Mouse (Mus musculus) stomach, embryonic 15.5 days (tissue): Measurements from ENCODE around the gene Pvr. TPM values are rescaled to one million over a fixed set of nuclear protein-coding genes. Genes with fewer than 3 reads are reported as not detected.

ENCODE experiments used
- ATAC-seq: fragments of 200-750 bp; cut with Nextera tagmentation; 2 replicates; pipeline ENCODE4 v1.8.0; 2017; ENCODE audit warnings: low read depth, moderate number of reproducible peaks, moderate TSS enrichment; ENCODE audit not compliant: insufficient read depth, low FRiP score
- H3K27ac ChIP-seq: fragments of 300-500 bp; sonication (generic); 2 replicates; pipeline ENCODE4 v1.5.1; 2015; ENCODE audit warnings: mild to moderate bottlenecking, inconsistent platforms
- H3K27me3 ChIP-seq: fragments of 300-500 bp; sonication (generic); replicated peaks from 2 replicates; pipeline ENCODE4 v1.6.1; 2015; ENCODE audit warnings: inconsistent platforms
- H3K36me3 ChIP-seq: fragments of 300-500 bp; sonication (generic); 2 replicates; pipeline ENCODE4 v1.6.1; 2015; ENCODE audit warnings: inconsistent platforms
- H3K4me1 ChIP-seq: fragments of 300-500 bp; sonication (generic); 2 replicates; pipeline ENCODE4 v1.6.1; 2015; ENCODE audit warnings: inconsistent platforms
- H3K4me2 ChIP-seq: fragments of 300-500 bp; sonication (generic); 2 replicates; pipeline ENCODE4 v1.6.1; 2015; ENCODE audit warnings: mild to moderate bottlenecking, inconsistent platforms
- H3K4me3 ChIP-seq: fragments of 300-500 bp; sonication (generic); replicated peaks from 2 replicates; pipeline ENCODE4 v1.5.1; 2015; ENCODE audit warnings: inconsistent platforms
- H3K9ac ChIP-seq: fragments of 300-500 bp; sonication (generic); 2 replicates; pipeline ENCODE4 v1.6.1; 2015; ENCODE audit warnings: inconsistent platforms
- H3K9me3 ChIP-seq: fragments of 300-500 bp; sonication (generic); 2 replicates; pipeline ENCODE4 v1.6.1; 2016; ENCODE audit warnings: inconsistent platforms
- WGBS: fragments of 180-500 bp; shearing (Covaris S2); methylation state at CpG from one replicate; pipeline ENCODE4 v1.1.7; 2015; 5-methylcytosine and 5-hydroxymethylcytosine counted together
- polyA plus RNA-seq: library from polyadenylated mRNA; unstranded; fragments of >200 nt; fragmentation: Nextera tagmentation; extraction: Ambion mirVana; gene quantifications from 2 replicates; pipeline ENCODE4 v1.2.1, GENCODE M21; 2015

Pvr gene
- polyA plus RNA-seq: 12.8 and 13.9 TPM in 2 replicates

DNA sequence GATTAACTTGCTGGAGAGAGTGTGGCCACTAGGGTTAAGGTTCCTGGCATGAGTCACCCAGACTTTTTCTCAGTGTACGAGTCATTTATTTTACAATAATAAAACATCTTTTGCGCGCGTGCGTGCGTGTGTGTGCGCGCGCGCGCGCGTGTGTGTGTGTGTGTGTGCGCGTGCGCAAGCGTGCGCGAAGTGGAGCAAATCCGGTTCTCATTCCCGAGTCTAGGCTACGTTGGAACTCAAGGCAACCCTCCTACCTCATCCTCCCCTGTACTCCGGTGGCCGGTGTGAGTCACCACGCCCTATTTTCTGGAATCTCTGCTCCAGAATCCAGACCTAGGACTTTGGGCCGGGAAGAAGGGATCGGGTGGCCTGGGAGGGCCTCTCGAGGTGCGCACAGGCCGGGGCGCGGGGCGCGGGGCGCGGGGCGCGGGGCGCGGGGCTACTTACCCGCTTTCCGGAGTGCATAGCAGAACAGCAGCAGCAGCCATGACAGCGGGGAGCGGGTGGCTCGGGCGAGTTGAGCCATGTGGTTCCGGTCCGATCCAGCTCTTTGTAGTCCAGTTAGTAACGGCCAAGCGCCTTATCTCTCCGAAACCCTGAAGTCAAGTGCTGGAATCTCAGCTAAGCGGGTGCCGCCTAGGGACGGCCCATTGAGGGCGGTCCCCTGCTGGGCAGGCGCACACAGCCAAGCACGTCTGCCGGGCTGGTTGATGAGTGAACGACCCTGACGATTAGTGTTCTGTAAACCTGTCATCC, at the start of gene Pvr:
Gene Pvr, minus strand, starts transcription at position 655 of the 756 bp plus-strand sequence.
- H3K9me3 ChIP-seq: no peaks in the 10 kb centered on the region
- H3K4me2 ChIP-seq: peak within 1 kb of the TSS; percentile 74
- H3K27me3 ChIP-seq: no peaks in the 10 kb centered on the region
- H3K4me3 ChIP-seq: peak within 1 kb of the TSS; percentile 82
- peak; percentile 86 for ATAC-seq
- H3K9ac ChIP-seq: peak within 1 kb of the TSS; percentile 76
- 1% methylated on average over 60 of the region's 60 CpGs for WGBS
- H3K4me1 ChIP-seq: peaks cover 7% of the 10 kb centered on the region; the same call in 1 of the 2 replicates
- peaks cover 10% of the 10 kb centered on the region for H3K36me3 ChIP-seq
- peak within 1 kb of the TSS; percentile 88 for H3K27ac ChIP-seq

DNA sequence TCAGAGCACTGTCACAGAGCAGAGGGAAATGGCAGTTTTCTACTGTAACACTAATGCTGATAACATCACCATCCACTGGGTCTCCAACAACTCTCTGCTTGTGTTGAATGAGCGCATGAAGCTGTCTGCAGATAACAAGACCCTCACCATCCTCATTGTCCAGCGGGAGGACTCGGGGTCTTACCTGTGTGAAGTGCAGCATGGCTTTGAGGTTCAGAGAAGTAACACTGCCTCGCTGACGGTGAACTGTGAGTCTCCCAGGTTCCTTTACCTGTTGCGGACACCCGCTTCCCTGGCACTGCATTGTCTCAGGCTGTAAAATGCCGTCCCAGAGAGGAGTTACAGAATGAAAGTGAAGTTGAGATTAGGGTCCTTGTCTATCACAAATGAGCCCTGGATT, 49.2 kb upstream of the Pvr start:
- no peak overlapping the region for H3K9ac ChIP-seq
- no peak for ATAC-seq
- H3K9me3 ChIP-seq: no peaks in the 10 kb centered on the region
- no peaks in the 10 kb centered on the region for H3K4me1 ChIP-seq
- H3K36me3 ChIP-seq: no peaks in the 10 kb centered on the region
- 92% methylated on average over 8 of the region's 8 CpGs for WGBS
- H3K27ac ChIP-seq: no peak overlapping the region
- H3K27me3 ChIP-seq: no peaks in the 10 kb centered on the region
- H3K4me2 ChIP-seq: no peak overlapping the region
- H3K4me3 ChIP-seq: no peak overlapping the region

DNA sequence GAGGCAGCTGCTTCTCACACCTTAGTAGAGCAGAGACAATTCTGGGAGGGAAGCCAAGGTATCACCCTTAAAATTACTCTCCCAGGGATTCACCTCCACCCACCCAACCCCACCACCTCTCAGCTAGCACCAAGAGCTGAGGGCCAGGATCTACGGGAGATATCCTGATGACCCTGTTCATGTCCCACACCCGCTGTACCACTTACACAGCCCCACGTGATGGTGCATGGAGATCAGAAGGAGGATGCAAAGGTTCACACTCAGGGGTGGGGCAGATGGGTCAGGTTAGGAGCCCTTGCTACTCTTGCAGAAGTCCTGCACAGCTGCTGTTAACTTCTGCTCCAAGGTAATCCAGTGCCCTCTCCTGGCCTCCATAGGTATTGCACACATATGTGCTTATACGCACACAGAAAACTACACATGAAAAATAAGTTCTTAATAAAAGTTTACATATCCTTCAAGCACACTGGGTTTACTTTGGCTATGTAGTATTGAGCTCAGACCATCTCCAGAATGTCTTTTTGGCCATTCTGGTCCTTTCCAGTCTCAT, 48.7 kb upstream of the Pvr start:
- Histone ChIP-seq H3K4me1 (no peaks in the 10 kb centered on the region), H3K4me3 (no peak overlapping the region), H3K4me2 (no peak overlapping the region), H3K27me3 (no peaks in the 10 kb centered on the region), H3K36me3 (no peaks in the 10 kb centered on the region), H3K9me3 (no peaks in the 10 kb centered on the region), H3K27ac (no peak overlapping the region), H3K9ac (no peak overlapping the region)
- ATAC-seq: no peak
- WGBS: 96% methylated on average over 4 of the region's 4 CpGs

DNA sequence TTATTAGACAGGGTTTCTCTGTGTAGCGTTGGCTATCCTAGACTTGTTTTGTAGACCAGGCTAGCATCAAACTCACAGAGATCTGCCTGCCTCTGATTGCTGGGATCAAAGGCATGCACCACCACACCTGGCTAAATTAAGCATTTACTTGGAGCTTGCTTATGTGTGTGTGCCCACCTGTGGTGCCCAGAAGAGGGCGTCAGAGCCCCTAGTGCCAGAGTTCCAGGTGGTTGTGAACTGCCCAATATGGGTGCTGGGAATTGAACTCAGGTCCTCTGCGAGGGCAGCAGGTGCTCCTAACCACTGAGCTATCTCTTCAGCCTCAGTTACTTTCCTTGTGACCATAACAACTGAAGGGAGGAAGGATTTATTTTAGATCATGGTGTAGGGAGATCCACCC, 48.1 kb upstream of the Pvr start:
- WGBS: 72% methylated on average over 3 of the region's 3 CpGs
- no peak overlapping the region for H3K27ac ChIP-seq
- H3K9me3 ChIP-seq: no peaks in the 10 kb centered on the region
- no peak for ATAC-seq
- no peak overlapping the region for H3K9ac ChIP-seq
- no peaks in the 10 kb centered on the region for H3K36me3 ChIP-seq
- H3K4me3 ChIP-seq: no peak overlapping the region
- H3K4me2 ChIP-seq: no peak overlapping the region
- no peaks in the 10 kb centered on the region for H3K27me3 ChIP-seq
- no peaks in the 10 kb centered on the region for H3K4me1 ChIP-seq

DNA sequence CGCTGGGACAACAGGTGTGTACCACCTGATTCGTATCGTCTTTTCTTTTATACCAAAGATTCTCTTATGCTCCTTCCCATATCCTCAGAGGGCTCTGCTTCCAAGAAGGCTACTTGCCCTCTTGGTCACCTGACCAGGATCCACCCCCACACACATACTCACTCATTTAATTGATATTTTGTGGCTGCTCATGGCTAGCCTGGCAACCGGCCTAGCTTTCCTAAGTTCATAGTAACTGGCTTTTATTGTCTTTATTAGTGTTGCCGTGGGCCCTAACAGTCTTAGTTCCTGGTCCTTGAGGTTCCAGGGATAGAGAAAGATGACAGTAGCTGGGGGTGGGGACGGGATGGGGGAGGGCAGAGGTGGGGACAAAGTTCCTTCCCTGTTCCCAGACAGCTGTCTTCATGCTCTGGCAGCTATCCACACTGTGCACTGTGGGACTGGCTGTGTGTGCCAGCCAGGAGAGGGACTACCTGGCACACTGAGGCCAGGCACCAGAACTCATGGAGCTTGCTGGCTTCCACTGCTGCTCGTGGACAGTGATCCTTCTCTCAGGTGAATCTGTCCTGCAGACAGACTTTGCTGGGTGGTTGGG, 44.1 kb upstream of the Pvr start, which contains the start of gene Ceacam20:
Gene Ceacam20, plus strand, starts transcription at position 428 of the 595 bp plus-strand sequence.
- WGBS: 71% methylated on average over 7 of the region's 7 CpGs
- Histone ChIP-seq H3K9ac (no peak within 1 kb of the TSS), H3K27ac (no peak within 1 kb of the TSS), H3K9me3 (no peaks in the 10 kb centered on the region), H3K27me3 (no peaks in the 10 kb centered on the region), H3K4me1 (no peaks in the 10 kb centered on the region), H3K4me3 (no peak within 1 kb of the TSS), H3K36me3 (no peaks in the 10 kb centered on the region), H3K4me2 (no peak within 1 kb of the TSS)
- ATAC-seq: no peak

DNA sequence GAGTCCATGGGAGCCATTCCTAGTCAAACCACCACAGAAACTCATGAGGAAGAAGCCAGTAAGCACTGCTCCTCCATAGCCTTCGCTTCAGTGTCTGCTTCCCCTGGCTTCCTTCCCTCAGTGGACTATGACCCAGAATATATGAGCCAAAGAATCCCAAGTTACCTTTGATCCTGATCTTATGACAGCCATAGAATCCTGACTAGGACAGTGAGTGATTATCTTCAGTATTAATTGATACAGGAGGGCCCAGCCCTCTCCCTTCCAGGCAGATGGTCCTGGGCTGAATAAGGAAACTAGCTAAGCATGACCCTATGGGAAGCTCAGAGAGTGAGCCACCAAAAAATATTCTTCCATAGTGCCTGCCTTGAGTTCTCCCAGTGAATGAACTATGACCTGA, 41.5 kb upstream of the Pvr start:
- WGBS: 74% methylated on average over 1 of the region's 1 CpGs
- Histone ChIP-seq H3K27me3 (no peaks in the 10 kb centered on the region), H3K4me1 (no peaks in the 10 kb centered on the region), H3K36me3 (no peaks in the 10 kb centered on the region), H3K4me3 (no peak overlapping the region), H3K9ac (no peak overlapping the region), H3K9me3 (no peaks in the 10 kb centered on the region), H3K27ac (no peak overlapping the region), H3K4me2 (no peak overlapping the region)
- ATAC-seq: no peak

DNA sequence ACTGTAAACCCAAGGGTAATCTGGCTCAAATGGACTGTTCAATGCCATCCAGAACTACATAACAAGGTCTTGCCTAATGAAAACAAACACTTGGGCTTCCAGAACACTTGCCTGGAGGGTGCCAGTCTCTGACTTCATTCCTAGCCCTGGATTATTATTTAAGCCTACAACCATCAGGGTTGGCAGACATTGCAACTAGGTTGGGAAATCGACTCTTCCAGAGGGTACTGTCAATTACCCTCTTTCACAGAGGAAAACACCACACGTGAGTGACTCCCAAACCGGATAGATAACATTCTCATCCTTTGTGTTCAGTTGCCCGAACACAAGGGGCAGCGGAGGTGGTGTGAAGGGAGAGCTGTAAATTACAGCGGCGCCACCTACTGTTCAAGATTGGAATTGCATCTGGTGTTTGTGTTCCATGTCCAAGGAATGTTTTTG, 35.4 kb upstream of the Pvr start:
- H3K9me3 ChIP-seq: no peaks in the 10 kb centered on the region
- WGBS: 2% methylated on average over 7 of the region's 7 CpGs
- no peaks in the 10 kb centered on the region for H3K27me3 ChIP-seq
- ATAC-seq: no peak
- no peak overlapping the region for H3K27ac ChIP-seq
- peaks cover 8% of the 10 kb centered on the region; the same call in 1 of the 2 replicates for H3K4me1 ChIP-seq
- no peak overlapping the region for H3K4me2 ChIP-seq
- H3K4me3 ChIP-seq: no peak overlapping the region
- no peak overlapping the region for H3K9ac ChIP-seq
- no peaks in the 10 kb centered on the region for H3K36me3 ChIP-seq

DNA sequence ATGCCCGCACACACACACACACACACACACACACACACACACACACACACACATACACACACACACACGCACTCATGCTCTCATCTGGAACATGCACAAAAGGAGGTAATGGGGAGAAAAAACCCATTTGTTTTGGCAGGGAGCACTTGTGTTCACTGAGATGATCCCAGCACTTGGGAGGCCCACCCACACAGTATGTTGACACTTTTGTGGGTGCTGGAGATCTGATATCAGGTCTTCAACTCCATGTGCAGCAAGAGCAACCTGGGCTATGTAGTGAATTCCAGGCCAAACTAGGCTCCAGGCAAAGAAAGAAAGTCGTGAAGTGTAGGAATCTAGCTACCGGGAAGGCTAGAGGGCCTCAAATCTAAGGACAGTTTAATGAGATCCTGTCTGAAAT, 34.9 kb upstream of the Pvr start:
- no peak overlapping the region for H3K4me2 ChIP-seq
- no peaks in the 10 kb centered on the region for H3K27me3 ChIP-seq
- H3K9me3 ChIP-seq: no peaks in the 10 kb centered on the region
- no peak for ATAC-seq
- 55% methylated on average over 3 of the region's 4 CpGs for WGBS
- H3K4me1 ChIP-seq: peaks cover 8% of the 10 kb centered on the region; the same call in 1 of the 2 replicates
- no peaks in the 10 kb centered on the region for H3K36me3 ChIP-seq
- H3K27ac ChIP-seq: no peak overlapping the region
- H3K4me3 ChIP-seq: no peak overlapping the region
- no peak overlapping the region for H3K9ac ChIP-seq

DNA sequence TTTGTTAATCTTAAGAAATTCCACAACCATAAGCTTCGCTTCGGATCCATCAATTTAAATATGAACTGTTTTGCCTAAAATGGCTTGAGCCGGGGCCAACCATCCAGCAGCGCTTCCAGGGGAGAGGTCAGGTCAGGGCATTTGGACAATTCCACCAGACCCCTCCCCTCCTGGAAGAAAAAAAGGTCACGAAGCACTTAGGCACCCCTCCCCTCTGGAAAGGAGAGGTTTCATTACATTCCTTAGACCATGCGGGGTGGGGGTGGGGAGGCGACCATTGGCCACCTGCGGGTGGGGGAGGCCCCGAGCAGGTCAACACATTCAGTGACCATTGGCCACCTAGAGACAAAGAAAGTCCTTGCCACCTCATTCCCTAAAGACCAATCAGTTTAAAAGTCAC, 32.1 kb upstream of the Pvr start:
- H3K27ac ChIP-seq: no peak overlapping the region
- no peaks in the 10 kb centered on the region for H3K36me3 ChIP-seq
- H3K4me1 ChIP-seq: peaks cover 8% of the 10 kb centered on the region; the same call in 1 of the 2 replicates
- no peaks in the 10 kb centered on the region for H3K9me3 ChIP-seq
- H3K4me2 ChIP-seq: 0 out of 2 replicates have a peak overlapping the region, but pooled peaks have one; percentile 8
- no peak for ATAC-seq
- H3K4me3 ChIP-seq: no peak overlapping the region
- WGBS: 24% methylated on average over 9 of the region's 9 CpGs
- H3K27me3 ChIP-seq: no peaks in the 10 kb centered on the region
- no peak overlapping the region for H3K9ac ChIP-seq

DNA sequence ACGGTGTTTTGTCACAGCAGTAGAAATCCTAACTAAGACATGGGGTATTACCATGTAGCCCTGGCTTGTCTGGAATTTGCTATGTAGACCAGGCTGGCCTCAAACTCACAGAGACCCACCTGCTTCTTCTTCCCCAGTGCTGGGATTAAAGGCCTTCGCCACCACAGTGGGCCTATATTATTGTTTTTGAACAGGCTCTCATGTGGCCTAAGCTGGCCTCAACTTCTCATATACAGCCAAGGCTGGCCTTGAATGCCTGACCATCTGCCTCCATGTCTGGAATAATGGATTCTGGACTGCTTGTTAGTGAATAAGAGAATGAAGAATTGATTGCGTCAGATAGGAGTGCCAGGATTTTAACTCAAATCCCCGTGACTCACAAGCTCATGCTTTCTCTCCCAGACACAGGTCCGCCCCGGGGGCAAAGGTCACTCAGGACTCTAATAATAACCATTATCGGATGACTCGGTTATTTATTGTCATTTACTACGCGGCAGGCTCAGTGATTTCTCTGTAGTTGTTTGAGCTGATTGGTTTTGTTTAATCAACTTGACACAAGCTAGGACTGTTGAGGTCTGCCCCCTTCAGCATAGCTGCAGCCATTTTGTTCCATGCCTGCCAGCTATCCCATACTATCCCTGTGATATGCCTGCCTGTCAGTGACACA, 31.5 kb upstream of the Pvr start:
- Histone ChIP-seq H3K36me3 (no peaks in the 10 kb centered on the region), H3K27me3 (no peaks in the 10 kb centered on the region), H3K4me3 (no peak overlapping the region), H3K27ac (no peak overlapping the region), H3K9me3 (no peaks in the 10 kb centered on the region), H3K9ac (no peak overlapping the region), H3K4me2 (no peak overlapping the region), H3K4me1 (peaks cover 8% of the 10 kb centered on the region; the same call in 1 of the 2 replicates)
- ATAC-seq: no peak; the same call in 1 of the 2 replicates
- 50% methylated on average over 10 of the region's 10 CpGs for WGBS

DNA sequence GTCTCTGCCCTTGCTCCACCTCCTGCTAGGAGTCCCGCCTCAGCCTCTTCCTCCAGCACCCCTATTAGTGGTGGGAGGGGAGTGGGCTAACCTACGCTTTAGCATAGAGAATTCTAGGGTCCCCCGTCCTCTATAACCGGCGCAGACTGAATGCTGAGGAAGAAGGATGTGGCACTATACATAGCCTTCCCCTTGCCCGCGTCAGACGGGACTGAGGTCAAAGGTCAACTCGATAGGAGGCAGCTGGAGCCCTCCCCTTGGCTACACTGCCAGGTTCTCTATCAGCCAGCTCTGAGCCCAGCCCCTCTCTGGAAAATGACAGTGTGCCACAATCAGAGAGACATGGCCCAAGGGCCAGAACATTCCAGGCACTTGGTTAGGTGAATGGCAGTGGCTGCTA, 29.6 kb upstream of the Pvr start, which contains the start of gene Igsf23:
Gene Igsf23, minus strand, starts transcription at position 168 of the 400 bp plus-strand sequence.
- 40% methylated on average over 9 of the region's 9 CpGs for WGBS
- Histone ChIP-seq H3K9me3 (no peaks in the 10 kb centered on the region), H3K27me3 (no peaks in the 10 kb centered on the region), H3K36me3 (no peaks in the 10 kb centered on the region), H3K4me2 (peak within 1 kb of the TSS; percentile 22; the same call in 1 of the 2 replicates), H3K9ac (no peak within 1 kb of the TSS), H3K4me1 (peaks cover 8% of the 10 kb centered on the region; the same call in 1 of the 2 replicates), H3K4me3 (no peak within 1 kb of the TSS), H3K27ac (no peak within 1 kb of the TSS)
- ATAC-seq: peak; percentile 47
